Mouse (Mus musculus) megakaryocyte, embryonic 14.5 days (primary cell): ENCODE results near the gene Tmc2.

Source experiments
- FLI1 ChIP-seq: IDR thresholded peaks from 2 replicates; pipeline ENCODE4 v1.6.1; 2012; ENCODE audit warnings: low read length, inconsistent platforms, mixed read lengths
- GATA1 ChIP-seq: IDR thresholded peaks from 3 replicates; pipeline ENCODE4 v1.6.1; 2012; ENCODE audit warnings: mixed read lengths, low read length, inconsistent platforms, borderline replicate concordance

DNA sequence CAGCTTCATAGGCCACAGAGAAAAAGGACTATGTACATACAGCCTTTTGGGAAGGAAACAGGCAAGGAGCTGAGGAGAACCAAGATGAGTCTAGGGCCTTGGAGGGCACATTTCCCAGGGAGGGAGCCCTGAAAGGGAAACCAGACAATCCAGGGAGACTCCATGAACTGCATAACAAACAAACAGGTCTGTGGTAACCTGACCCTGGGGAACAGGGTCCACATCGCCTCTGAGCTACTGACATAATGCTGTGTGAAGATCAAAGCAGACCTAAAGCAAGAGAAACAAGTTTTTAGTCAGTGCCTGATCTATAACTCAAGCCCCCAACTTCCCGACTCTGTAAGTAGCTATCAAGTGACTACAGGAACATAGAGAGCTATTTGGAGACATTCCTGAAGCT is 23.3 kb upstream of the Tmc2 start:
- TF ChIP-seq GATA1: no peak
- no peak for TF ChIP-seq FLI1
